Mouse (Mus musculus) ES-E14 (cell line): ENCODE results near the gene Zfp385c. TPM values are rescaled to one million over a fixed set of nuclear protein-coding genes. Genes with fewer than 3 reads are reported as not detected.

ENCODE experiments used
- DNase-seq: peaks from one replicate; pipeline ENCODE4 v3.0.0-alpha.2; 2013; ENCODE audit warnings: low read depth, low spot score
- H3K27ac ChIP-seq: 2 replicates; pipeline ENCODE4 v1.5.1; 2012; ENCODE audit warnings: low read depth, mild to moderate bottlenecking, low read length, moderate library complexity, mixed read lengths; ENCODE audit not compliant: poor library complexity, insufficient read depth, severe bottlenecking
- H3K36me3 ChIP-seq: 2 replicates; pipeline ENCODE4 v1.6.1; 2012; ENCODE audit warnings: mild to moderate bottlenecking, low read length, moderate library complexity, mixed read lengths; ENCODE audit not compliant: control insufficient read depth, poor library complexity, insufficient read depth, severe bottlenecking
- H3K4me1 ChIP-seq, 2 experiments: fragments of 150-350 bp in 1 of 2; sonication (generic) in 1 of 2; 2 replicates each; pipeline ENCODE4 v1.6.1; 2012; ENCODE audit warnings: low read length in 2 of 2, mild to moderate bottlenecking in 1 of 2, mixed read lengths in 1 of 2; ENCODE audit not compliant: control insufficient read depth in 2 of 2, insufficient read depth in 2 of 2, poor library complexity in 1 of 2
- H3K4me3 ChIP-seq, 2 experiments: fragments of 150-350 bp in 1 of 2; sonication (generic) in 1 of 2; 2 replicates each; pipeline ENCODE4 v1.5.1; 2012; ENCODE audit warnings: low read length in 2 of 2, low read depth in 1 of 2, mild to moderate bottlenecking in 1 of 2, mixed read lengths in 1 of 2; ENCODE audit not compliant: insufficient read depth in 1 of 2, poor library complexity in 1 of 2, severe bottlenecking in 1 of 2
- H3K9ac ChIP-seq: 2 replicates; pipeline ENCODE4 v1.6.1; 2012; ENCODE audit warnings: low read depth, mild to moderate bottlenecking, low read length, mixed read lengths; ENCODE audit not compliant: poor library complexity, insufficient read depth, severe bottlenecking
- H3K9me3 ChIP-seq: fragments of 150-350 bp; sonication (generic); 2 replicates; pipeline ENCODE4 v1.6.1; 2012; ENCODE audit warnings: low read depth, mild to moderate bottlenecking, low read length; ENCODE audit not compliant: control insufficient read depth, insufficient read depth
- CHD2 ChIP-seq: IDR thresholded peaks from 2 replicates; pipeline ENCODE4 v1.6.1; 2014; ENCODE audit warnings: mild to moderate bottlenecking, low read depth, low read length, inconsistent platforms
- HCFC1 ChIP-seq: IDR thresholded peaks from 2 replicates; pipeline ENCODE4 v1.6.1; 2012; ENCODE audit warnings: low read length, inconsistent platforms, borderline replicate concordance; ENCODE audit not compliant: insufficient read depth
- MAFK ChIP-seq: IDR thresholded peaks from 2 replicates; pipeline ENCODE4 v1.6.1; 2014; ENCODE audit warnings: mild to moderate bottlenecking, low read depth, low read length, inconsistent platforms; ENCODE audit not compliant: insufficient read depth
- ZC3H11A ChIP-seq: IDR thresholded peaks from 2 replicates; pipeline ENCODE4 v1.6.1; 2012; ENCODE audit warnings: low read depth, mild to moderate bottlenecking, inconsistent platforms, low read length, borderline replicate concordance
- ZNF384 ChIP-seq: IDR thresholded peaks from 2 replicates; pipeline ENCODE4 v1.6.1; 2012; ENCODE audit warnings: low read depth, low read length, inconsistent platforms
- in situ Hi-C, 2 experiments: fragments of 600-800 bp; cut with MboI; formaldehyde crosslinking; loops; one replicate each; pipeline ENCODE4 v1.15.1; 2025; ENCODE audit warnings: low sequenced_read_pairs in 2 of 2, inconsistent platforms in 1 of 2; ENCODE audit not compliant: unreplicated experiment in 2 of 2
- total RNA-seq: library from RNA; depleted of rRNA; stranded (reverse); fragments of 300-350 nt; gene quantifications from 2 replicates; pipeline ENCODE4 v1.2.3, GENCODE M21; 2012

Gene Zfp385c
- total RNA-seq, 1 experiment = 0.09 TPM

- Histone ChIP-seq H3K9me3 (no peaks in the 10 kb centered on the region), H3K4me1 (peaks cover 2 to 14% of the 10 kb centered on the region in 2 experiments; a peak in 1 of 4 replicates), H3K27ac (no peak overlapping the region), H3K9ac (no peak overlapping the region), H3K36me3 (peaks cover 28% of the 10 kb centered on the region), H3K4me3 (0 out of 4 replicates have a peak overlapping the region, but pooled peaks of 1 of the 2 experiments have one; percentile 5)
- in situ Hi-C loops = no loop called here
- peak; percentile 78 for DNase-seq
- TF ChIP-seq ZC3H11A (peak; percentile 72), MAFK (no peak), ZNF384 (no peak), CHD2 (no peak)
Measured at GRCm38 (mm10) chr11:100702081-100702851, 10.0 kb upstream of the Zfp385c start.

- Histone ChIP-seq H3K9me3 (no peaks in the 10 kb centered on the region), H3K36me3 (peaks cover 20% of the 10 kb centered on the region), H3K9ac (no peak overlapping the region), H3K27ac (no peak overlapping the region), H3K4me1 (peaks cover 2 to 16% of the 10 kb centered on the region in 2 experiments; a peak in 1 of 4 replicates), H3K4me3 (peak overlapping the region; percentile 20 to 39; a peak in 2 of 4 replicates)
- TF ChIP-seq ZNF384 (no peak), ZC3H11A (no peak), HCFC1 (no peak), CHD2 (no peak), MAFK (no peak)
- in situ Hi-C loops = no loop called here
- DNase-seq = no peak
Measured at GRCm38 (mm10) chr11:100701301-100701700, 9.0 kb upstream of the Zfp385c start.

DNA sequence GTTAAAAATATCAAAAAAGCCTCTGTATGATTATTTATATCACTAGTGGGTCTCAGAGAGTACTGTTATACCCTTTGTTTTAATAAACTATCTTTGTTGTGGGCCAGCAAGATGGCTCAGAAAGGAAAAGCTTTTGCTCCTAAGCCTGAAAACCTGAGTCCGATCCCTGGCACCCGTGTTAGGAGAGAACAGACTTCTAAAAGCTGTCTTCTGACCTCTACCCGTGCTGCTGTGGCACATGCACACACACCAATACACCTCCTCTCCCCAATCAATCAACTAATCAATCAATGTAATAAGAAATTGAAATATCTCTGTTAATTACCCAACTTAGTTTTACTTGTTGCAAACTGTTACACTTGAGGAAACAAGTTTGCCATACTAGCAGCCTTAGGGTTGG lies 8.5 kb upstream of the Zfp385c start:
- H3K4me1 ChIP-seq = peaks cover 2 to 16% of the 10 kb centered on the region in 2 experiments; a peak in 1 of 4 replicates
- no peak overlapping the region for H3K4me3 ChIP-seq
- H3K9ac ChIP-seq = no peak overlapping the region
- H3K36me3 ChIP-seq = peaks cover 14% of the 10 kb centered on the region
- no peaks in the 10 kb centered on the region for H3K9me3 ChIP-seq
- DNase-seq = no peak
- no peak overlapping the region for H3K27ac ChIP-seq
- in situ Hi-C loops = no loop called here
- no peak for TF ChIP-seq ZC3H11A
- TF ChIP-seq ZNF384 = no peak
- TF ChIP-seq HCFC1 = no peak
- no peak for TF ChIP-seq MAFK
- TF ChIP-seq CHD2 = no peak

DNA sequence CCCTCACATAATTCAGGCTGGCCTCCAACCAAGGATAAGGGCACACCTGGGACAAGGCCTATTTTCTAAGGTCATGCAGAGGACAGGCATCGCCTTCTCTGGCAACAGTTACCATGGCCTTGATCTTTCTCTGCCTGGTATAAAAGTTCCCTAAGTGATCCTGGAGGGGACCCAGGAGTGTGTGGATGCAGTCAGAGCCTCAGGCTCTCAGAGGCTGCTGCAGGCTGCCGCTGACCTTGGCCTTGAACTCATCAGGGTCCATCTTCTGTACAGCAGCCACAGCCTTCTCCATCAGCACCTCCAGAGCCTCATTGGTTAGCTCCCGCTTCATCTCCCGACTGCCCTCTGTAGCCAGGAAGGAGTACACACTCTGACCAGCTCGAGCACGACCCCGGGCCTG lies 5.7 kb upstream of the Zfp385c start:
- Histone ChIP-seq H3K4me1 (peaks cover 2 to 14% of the 10 kb centered on the region in 2 experiments; a peak in 2 of 4 replicates), H3K9me3 (no peaks in the 10 kb centered on the region), H3K27ac (no peak overlapping the region), H3K36me3 (no peaks in the 10 kb centered on the region), H3K4me3 (no peak overlapping the region), H3K9ac (no peak overlapping the region)
- in situ Hi-C loops = loop anchor here (5.0 kb wide), 2 partner anchors 56 to 126 kb away; partner anchors contain the start of gene Cnp (in 1 of the 2)
- TF ChIP-seq CHD2 (no peak), HCFC1 (no peak), ZNF384 (no peak), ZC3H11A (no peak), MAFK (no peak)
- no peak for DNase-seq
